Mouse (Mus musculus) neural tube, embryonic 14.5 days (tissue): ENCODE measurements around the gene Bdkrb2. TPM values are rescaled to one million over a fixed set of nuclear protein-coding genes. Genes with fewer than 3 reads are reported as not detected.

Experiments used
- ATAC-seq: fragments of 200-750 bp; cut with Nextera tagmentation; 2 replicates; pipeline ENCODE4 v1.8.0; 2017; ENCODE audit warnings: low read depth, mild to moderate bottlenecking, moderate TSS enrichment, moderate library complexity
- H3K27ac ChIP-seq: fragments of 300-500 bp; sonication (generic); 2 replicates; pipeline ENCODE4 v1.5.1; 2014; ENCODE audit warnings: low read depth, mild to moderate bottlenecking, control low read depth, low read length, moderate library complexity, mixed read lengths
- H3K27me3 ChIP-seq: fragments of 300-500 bp; sonication (generic); 2 replicates; pipeline ENCODE4 v1.6.1; 2014; ENCODE audit warnings: low read length; ENCODE audit not compliant: control insufficient read depth, insufficient read depth
- H3K36me3 ChIP-seq: fragments of 300-500 bp; sonication (generic); 2 replicates; pipeline ENCODE4 v1.6.1; 2014; ENCODE audit warnings: low read length, mixed read lengths; ENCODE audit not compliant: control insufficient read depth, insufficient read depth
- H3K4me1 ChIP-seq: fragments of 300-500 bp; sonication (generic); 2 replicates; pipeline ENCODE4 v1.6.1; 2014; ENCODE audit warnings: low read length; ENCODE audit not compliant: control insufficient read depth, insufficient read depth
- H3K4me2 ChIP-seq: fragments of 300-500 bp; sonication (generic); 2 replicates; pipeline ENCODE4 v1.6.1; 2014; ENCODE audit warnings: mild to moderate bottlenecking, low read depth, low read length, control low read depth
- H3K4me3 ChIP-seq: fragments of 300-500 bp; sonication (generic); 2 replicates; pipeline ENCODE4 v1.5.1; 2014; ENCODE audit warnings: low read depth, low read length, control low read depth, mixed read lengths
- H3K9ac ChIP-seq: fragments of 300-500 bp; sonication (generic); replicated peaks from 2 replicates; pipeline ENCODE4 v1.6.1; 2014; ENCODE audit warnings: low read depth, mild to moderate bottlenecking, control low read depth, low read length, mixed read lengths
- H3K9me3 ChIP-seq: fragments of 300-500 bp; sonication (generic); 2 replicates; pipeline ENCODE4 v1.6.1; 2016; ENCODE audit warnings: low read length; ENCODE audit not compliant: control insufficient read depth
- WGBS: fragments of 180-500 bp; shearing (Covaris S2); extraction: QIAGEN DNeasy Blood & Tissue Kit; methylation state at CpG from one replicate; pipeline ENCODE4 v1.1.7; 2014; 5-methylcytosine and 5-hydroxymethylcytosine counted together
- polyA plus RNA-seq: library from polyadenylated mRNA; unstranded; fragments of >200 nt; fragmentation: Nextera tagmentation; extraction: Ambion mirVana; gene quantifications from 2 replicates; pipeline ENCODE4 v1.2.1, GENCODE M21; 2014

Gene Bdkrb2
- polyA plus RNA-seq, 1 experiment from 2014 or later, result 0.43 TPM

DNA sequence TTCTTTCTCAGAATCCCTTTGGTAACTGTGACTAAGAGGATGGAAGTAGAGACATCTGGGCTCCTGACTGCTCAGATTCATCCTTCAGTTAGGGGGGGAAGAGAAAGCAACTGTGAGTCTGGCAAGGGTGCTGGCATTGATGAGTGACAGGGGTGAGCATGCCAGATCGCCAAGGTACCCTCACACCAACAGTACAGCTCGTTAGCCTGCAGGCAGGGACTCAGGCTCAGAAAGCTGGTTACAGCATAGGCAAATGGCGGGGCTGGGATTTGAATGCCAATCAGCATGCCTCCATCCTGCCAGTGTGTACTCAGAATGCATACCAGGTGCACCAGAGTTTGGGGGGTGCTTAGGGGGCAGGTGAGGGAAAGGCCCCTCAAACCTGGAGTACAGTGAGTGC, 8.8 kb downstream of the Bdkrb2 start:
- no peaks in the 10 kb centered on the region for H3K36me3 ChIP-seq
- no peak overlapping the region for H3K4me3 ChIP-seq
- ATAC-seq, result no peak
- H3K9me3 ChIP-seq, result no peaks in the 10 kb centered on the region
- no peak overlapping the region for H3K9ac ChIP-seq
- no peaks in the 10 kb centered on the region for H3K27me3 ChIP-seq
- H3K27ac ChIP-seq, result no peak overlapping the region
- H3K4me2 ChIP-seq, result no peak overlapping the region
- WGBS, result 73% methylated on average over 3 of the region's 3 CpGs
- no peaks in the 10 kb centered on the region for H3K4me1 ChIP-seq

DNA sequence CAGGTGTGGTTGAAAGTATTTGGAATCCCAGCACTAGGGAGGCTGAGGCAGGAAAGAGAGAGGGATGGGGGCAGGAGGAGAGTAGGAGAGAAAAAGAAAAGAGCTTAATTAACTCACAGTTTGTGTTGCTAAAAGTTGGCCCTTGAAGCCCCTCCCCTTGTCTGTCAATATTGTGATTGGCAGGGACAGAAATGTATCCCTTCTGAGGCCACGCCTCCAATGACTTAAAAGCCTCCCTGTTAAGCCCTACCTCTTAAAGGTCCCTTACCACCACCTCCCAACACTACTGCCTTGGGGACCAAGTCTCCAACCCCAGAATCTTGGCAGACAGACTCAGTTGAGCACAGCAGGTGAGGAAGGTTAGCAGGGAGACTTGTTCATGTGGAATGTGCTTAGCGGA, 9.6 kb downstream of the Bdkrb2 start:
- Histone ChIP-seq H3K4me1 (no peaks in the 10 kb centered on the region), H3K4me2 (no peak overlapping the region), H3K36me3 (no peaks in the 10 kb centered on the region), H3K9ac (no peak overlapping the region), H3K27ac (no peak overlapping the region), H3K4me3 (no peak overlapping the region), H3K9me3 (no peaks in the 10 kb centered on the region), H3K27me3 (no peaks in the 10 kb centered on the region)
- 83% methylated on average over 2 of the region's 2 CpGs for WGBS
- ATAC-seq, result no peak

DNA sequence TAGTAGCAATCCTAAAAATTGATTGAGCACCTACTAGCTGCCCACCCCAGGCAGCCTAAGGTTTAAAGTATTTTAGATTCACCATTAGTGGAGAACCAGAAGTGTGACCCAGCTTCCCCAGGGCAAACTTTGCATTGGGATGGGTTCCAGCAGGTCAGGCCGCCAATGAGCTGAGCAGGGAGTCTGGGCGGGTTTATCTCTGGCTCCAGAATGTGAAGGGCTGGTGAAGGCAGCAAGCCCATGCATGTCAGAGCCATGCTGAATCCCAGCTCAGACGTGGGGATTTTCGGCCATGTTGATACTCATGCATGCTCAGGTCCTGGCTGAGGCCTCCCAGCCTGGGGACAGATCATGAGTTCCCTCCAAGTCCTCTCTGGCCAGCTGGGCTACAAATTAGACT, 11.3 kb downstream of the Bdkrb2 start:
- H3K4me1 ChIP-seq, result no peaks in the 10 kb centered on the region
- H3K4me3 ChIP-seq, result no peak overlapping the region
- no peak for ATAC-seq
- no peak overlapping the region for H3K4me2 ChIP-seq
- WGBS, result 94% methylated on average over 4 of the region's 4 CpGs
- no peaks in the 10 kb centered on the region for H3K36me3 ChIP-seq
- H3K27ac ChIP-seq, result no peak overlapping the region
- no peaks in the 10 kb centered on the region for H3K9me3 ChIP-seq
- H3K27me3 ChIP-seq, result no peaks in the 10 kb centered on the region
- no peak overlapping the region for H3K9ac ChIP-seq

DNA sequence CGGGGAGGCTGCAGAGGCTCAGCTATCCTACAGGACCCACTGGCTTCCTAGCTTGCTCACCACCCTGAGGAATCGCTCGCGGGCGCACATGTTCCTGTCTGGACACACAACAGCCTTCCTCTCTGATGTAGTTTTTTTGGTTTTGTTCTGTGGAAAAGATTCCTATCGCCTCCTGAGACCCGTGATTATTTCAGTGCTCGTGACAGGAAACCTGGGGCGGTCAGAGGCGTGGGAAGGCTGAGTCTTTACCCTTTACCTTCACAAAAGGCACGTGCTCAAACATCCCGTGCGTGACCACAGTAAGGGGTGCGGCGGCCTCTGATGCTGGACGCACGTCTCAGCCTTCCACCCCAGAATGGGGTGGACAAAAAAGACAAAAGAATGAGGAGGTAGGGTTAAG, 17.5 kb downstream of the Bdkrb2 start:
- Histone ChIP-seq H3K36me3 (no peaks in the 10 kb centered on the region), H3K4me1 (0 out of 2 replicates have a peak, but pooled peaks cover 3% of the 10 kb centered on the region), H3K27me3 (no peaks in the 10 kb centered on the region), H3K27ac (no peak overlapping the region), H3K9ac (no peak overlapping the region), H3K9me3 (no peaks in the 10 kb centered on the region), H3K4me2 (no peak overlapping the region), H3K4me3 (no peak overlapping the region)
- WGBS, result 86% methylated on average over 17 of the region's 17 CpGs
- ATAC-seq, result no peak

DNA sequence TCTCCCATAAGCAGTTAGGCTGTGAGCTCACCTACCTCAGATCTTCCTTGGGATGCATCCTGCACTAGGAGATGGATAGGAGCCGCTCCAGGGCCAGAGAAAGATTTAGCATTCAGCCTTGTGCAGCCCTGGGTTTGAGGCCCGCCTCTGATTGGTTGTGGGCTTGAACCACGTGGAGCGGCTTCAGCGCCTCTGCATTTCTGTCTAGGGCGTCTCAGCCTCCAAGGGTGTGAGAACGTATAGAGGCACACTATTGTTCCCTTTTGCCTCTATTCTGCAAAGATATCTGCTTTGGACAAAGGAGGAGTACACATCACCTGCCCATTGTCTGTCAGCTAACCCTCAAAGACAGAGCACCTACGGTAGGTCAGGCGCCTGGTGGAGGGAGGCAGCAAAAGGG, 19.5 kb downstream of the Bdkrb2 start:
- no peak overlapping the region for H3K4me3 ChIP-seq
- H3K27ac ChIP-seq, result no peak overlapping the region
- no peaks in the 10 kb centered on the region for H3K36me3 ChIP-seq
- 0 out of 2 replicates have a peak, but pooled peaks cover 3% of the 10 kb centered on the region for H3K4me1 ChIP-seq
- 57% methylated on average over 9 of the region's 9 CpGs for WGBS
- H3K9me3 ChIP-seq, result no peaks in the 10 kb centered on the region
- no peaks in the 10 kb centered on the region for H3K27me3 ChIP-seq
- no peak overlapping the region for H3K9ac ChIP-seq
- no peak for ATAC-seq
- H3K4me2 ChIP-seq, result no peak overlapping the region

DNA sequence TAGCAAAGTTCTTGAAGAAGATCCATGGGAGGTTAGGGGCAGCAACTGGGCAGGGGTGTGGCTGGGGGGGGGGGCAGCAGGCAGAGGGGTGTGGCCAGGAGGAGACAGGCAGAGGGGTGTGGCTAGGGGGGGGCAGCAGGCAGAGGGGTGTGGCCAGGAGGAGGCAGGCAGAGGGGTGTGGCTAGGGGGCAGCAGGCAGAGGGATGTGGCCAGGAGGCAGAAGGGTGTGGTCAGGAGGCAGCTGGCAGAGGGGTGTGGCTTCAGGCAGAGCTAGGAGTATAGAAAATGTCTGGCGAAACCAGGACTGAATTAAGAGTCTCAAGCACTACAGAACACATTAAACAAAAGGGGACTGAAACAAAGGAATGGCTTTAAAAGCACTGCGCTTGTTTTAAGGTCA, 20.5 kb downstream of the Bdkrb2 start:
- H3K4me1 ChIP-seq, result 0 out of 2 replicates have a peak, but pooled peaks cover 3% of the 10 kb centered on the region
- no peak overlapping the region for H3K4me2 ChIP-seq
- H3K4me3 ChIP-seq, result no peak overlapping the region
- no peak overlapping the region for H3K27ac ChIP-seq
- H3K9ac ChIP-seq, result no peak overlapping the region
- H3K27me3 ChIP-seq, result no peaks in the 10 kb centered on the region
- no peaks in the 10 kb centered on the region for H3K36me3 ChIP-seq
- 11% methylated on average over 2 of the region's 2 CpGs for WGBS
- ATAC-seq, result no peak
- no peaks in the 10 kb centered on the region for H3K9me3 ChIP-seq

DNA sequence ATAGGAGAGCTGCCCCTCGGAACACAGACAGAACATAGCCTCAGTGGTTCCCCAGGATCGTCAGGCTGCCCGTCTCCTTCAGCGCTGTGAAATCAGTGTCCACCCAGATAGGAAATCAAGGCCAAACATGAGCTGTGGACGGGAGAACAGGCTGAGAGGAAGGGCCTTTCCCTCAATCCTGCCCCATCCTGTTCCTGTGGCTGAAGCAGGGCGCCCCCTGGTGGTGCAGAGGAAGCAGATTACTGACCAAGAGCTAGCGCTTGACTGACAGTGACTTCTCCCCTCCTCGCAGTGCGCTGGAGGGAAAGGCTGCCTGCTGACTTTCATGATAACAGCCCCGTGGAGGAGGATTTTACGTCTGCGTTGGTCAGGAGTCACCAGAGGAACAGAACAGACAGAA, 21.8 kb downstream of the Bdkrb2 start:
- ATAC-seq, result peak; percentile 57; the same call in 1 of the 2 replicates
- Histone ChIP-seq H3K9me3 (no peaks in the 10 kb centered on the region), H3K4me1 (0 out of 2 replicates have a peak, but pooled peaks cover 3% of the 10 kb centered on the region), H3K36me3 (no peaks in the 10 kb centered on the region), H3K27ac (no peak overlapping the region), H3K9ac (no peak overlapping the region), H3K4me2 (no peak overlapping the region), H3K27me3 (no peaks in the 10 kb centered on the region), H3K4me3 (no peak overlapping the region)
- 21% methylated on average over 12 of the region's 12 CpGs for WGBS

DNA sequence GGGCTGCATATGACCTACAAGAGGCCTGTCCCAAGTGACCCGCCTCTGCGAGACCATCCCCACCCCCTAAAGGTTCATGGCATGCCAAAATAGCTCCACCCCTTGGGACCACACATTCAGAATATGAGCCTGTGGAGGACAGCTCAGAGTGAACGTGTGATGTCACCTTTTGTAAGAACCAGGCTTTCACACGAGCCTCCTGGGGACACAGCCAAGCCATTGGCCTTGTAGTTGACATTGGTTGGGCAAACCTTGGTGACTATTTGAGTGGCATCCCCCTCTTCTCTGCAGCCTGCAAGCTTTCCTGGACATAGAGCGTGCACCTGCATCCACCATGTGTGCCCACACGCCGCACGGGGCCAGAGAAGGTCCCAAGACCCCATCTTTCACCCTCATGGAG, 24.5 kb downstream of the Bdkrb2 start:
- no peaks in the 10 kb centered on the region for H3K9me3 ChIP-seq
- H3K36me3 ChIP-seq, result no peaks in the 10 kb centered on the region
- no peaks in the 10 kb centered on the region for H3K27me3 ChIP-seq
- 86% methylated on average over 8 of the region's 8 CpGs for WGBS
- 0 out of 2 replicates have a peak, but pooled peaks cover 3% of the 10 kb centered on the region for H3K4me1 ChIP-seq
- no peak overlapping the region for H3K4me2 ChIP-seq
- no peak overlapping the region for H3K4me3 ChIP-seq
- no peak for ATAC-seq
- H3K27ac ChIP-seq, result no peak overlapping the region
- no peak overlapping the region for H3K9ac ChIP-seq

DNA sequence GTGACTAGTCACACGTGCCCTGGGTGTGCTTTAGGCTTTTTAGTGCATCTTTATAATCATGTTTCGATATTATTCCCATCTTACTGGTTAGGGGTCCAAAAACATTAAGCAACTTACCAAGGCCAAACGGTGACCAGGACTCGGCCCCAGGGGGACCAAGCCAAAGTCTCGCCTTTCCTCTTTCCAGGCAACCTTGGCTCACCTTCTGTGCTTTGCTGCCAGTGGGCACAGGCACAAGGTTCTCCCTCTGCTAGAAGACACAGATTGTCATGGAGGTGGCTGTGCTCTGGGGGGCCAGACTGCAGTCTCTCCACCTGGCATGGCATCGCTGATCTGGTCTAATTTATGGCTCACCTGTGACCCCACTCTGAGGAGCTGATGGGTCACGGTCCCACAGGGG, 27.8 kb downstream of the Bdkrb2 start:
- no peaks in the 10 kb centered on the region for H3K4me1 ChIP-seq
- H3K4me3 ChIP-seq, result no peak overlapping the region
- H3K9ac ChIP-seq, result no peak overlapping the region
- H3K27me3 ChIP-seq, result no peaks in the 10 kb centered on the region
- ATAC-seq, result no peak
- 81% methylated on average over 7 of the region's 7 CpGs for WGBS
- no peaks in the 10 kb centered on the region for H3K36me3 ChIP-seq
- no peak overlapping the region for H3K4me2 ChIP-seq
- no peaks in the 10 kb centered on the region for H3K9me3 ChIP-seq
- H3K27ac ChIP-seq, result no peak overlapping the region

DNA sequence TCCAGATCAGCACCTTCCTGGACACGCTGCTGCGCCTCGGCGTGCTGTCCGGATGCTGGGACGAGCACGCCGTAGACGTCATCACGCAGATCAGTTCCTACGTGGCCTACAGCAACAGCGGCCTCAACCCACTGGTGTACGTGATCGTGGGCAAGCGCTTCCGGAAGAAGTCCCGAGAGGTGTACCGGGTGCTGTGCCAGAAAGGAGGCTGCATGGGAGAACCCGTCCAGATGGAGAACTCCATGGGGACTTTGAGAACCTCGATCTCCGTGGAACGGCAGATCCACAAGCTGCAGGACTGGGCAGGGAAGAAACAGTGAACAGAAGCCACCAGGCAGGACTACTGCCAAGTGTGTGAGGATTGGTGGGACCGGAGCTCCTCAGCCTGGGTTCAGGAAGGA, 29.3 kb downstream of the Bdkrb2 start:
- Histone ChIP-seq H3K27me3 (no peaks in the 10 kb centered on the region), H3K36me3 (no peaks in the 10 kb centered on the region), H3K4me1 (no peaks in the 10 kb centered on the region), H3K27ac (no peak overlapping the region), H3K4me3 (no peak overlapping the region), H3K4me2 (no peak overlapping the region), H3K9me3 (no peaks in the 10 kb centered on the region), H3K9ac (no peak overlapping the region)
- 96% methylated on average over 23 of the region's 23 CpGs for WGBS
- no peak for ATAC-seq
